Mouse (Mus musculus) ES-E14 (cell line): ENCODE data around the gene Zbtb22.

Experiments used
- CHD2 ChIP-seq: IDR thresholded peaks from 2 replicates; pipeline ENCODE4 v1.6.1; 2014; ENCODE audit warnings: mild to moderate bottlenecking, low read depth, low read length, inconsistent platforms
- MAFK ChIP-seq: IDR thresholded peaks from 2 replicates; pipeline ENCODE4 v1.6.1; 2014; ENCODE audit warnings: mild to moderate bottlenecking, low read depth, low read length, inconsistent platforms; ENCODE audit not compliant: insufficient read depth
- ZC3H11A ChIP-seq: IDR thresholded peaks from 2 replicates; pipeline ENCODE4 v1.6.1; 2012; ENCODE audit warnings: low read depth, mild to moderate bottlenecking, inconsistent platforms, low read length, borderline replicate concordance
- ZNF384 ChIP-seq: IDR thresholded peaks from 2 replicates; pipeline ENCODE4 v1.6.1; 2012; ENCODE audit warnings: low read depth, low read length, inconsistent platforms

DNA sequence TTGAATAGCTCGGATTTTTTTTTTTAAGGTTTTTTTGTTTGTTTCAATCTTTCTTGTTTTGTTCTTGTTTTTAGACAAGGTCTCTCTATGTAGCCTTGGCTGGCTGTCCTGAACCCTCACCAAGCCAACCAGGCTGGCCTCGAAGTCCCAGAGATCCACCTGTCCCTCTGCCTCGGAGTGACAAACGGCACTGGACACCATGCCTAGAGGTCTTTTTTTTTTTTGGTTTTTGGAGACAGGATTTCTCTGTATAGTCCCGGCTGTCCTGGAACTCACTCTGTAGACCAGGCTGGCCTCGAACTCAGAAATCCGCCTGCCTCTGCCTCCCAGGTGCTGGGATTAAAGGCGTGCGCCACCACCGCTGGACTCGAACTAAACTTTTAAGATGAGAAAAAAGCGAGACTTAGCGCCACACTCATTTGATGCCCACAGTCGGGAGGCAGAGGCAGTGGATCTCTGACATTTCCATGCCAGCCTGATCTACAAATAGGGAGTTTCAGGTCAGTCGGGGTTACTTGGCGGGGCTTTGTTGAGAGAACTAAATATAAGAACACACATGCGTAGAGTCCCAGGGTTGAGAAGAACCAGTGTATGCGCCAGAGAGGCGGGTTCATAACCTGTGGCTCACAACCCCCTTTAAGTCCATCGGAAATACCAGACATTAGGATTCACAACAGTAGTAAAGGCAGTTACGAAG, 12.7 kb downstream of the Zbtb22 start:
- no peak for TF ChIP-seq CHD2
- no peak for TF ChIP-seq ZC3H11A
- TF ChIP-seq MAFK: no peak
- TF ChIP-seq ZNF384: no peak
